Mouse (Mus musculus): Measurements from ENCODE around the gene Selenbp2.
A peak's percentile ranks its signal among the peaks of the same experiment; 100 is the strongest.
"Not testable (repeated sequence)": the region's sequence is repeated elsewhere in the genome, so short reads cannot be mapped to it uniquely, and the experiment has no call there.

Gene Selenbp2

DNA sequence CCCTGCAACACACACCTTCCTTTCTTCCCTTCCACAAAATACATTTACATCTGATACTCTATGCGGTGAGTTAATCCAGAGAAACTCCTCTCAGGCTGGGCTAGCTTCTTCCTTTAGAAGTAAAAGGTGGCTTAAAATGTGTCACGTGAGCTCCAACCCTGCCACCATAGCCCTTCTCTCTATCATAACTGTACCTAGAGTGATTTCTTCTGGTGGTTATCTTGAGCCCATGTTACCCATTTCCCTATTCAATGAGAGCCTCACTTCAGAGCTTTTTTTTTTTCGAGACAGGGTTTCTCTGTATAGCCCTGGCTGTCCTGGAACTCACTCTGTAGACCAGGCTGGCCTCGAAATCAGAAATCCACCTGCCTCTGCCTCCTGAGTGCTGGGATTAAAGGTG is 1.7 kb upstream of the Selenbp2 start:
- DNase-seq (ENCODE audit: low spot score), result not testable (repeated sequence)

- DNase-seq (ENCODE audit: low spot score), result not testable (repeated sequence)
Observed at GRCm38 (mm10) chr3:94693874-94694273, 518 bp downstream of the Selenbp2 start.

- DNase-seq (ENCODE audit: low spot score), result not testable (repeated sequence)
Observed at GRCm38 (mm10) chr3:94695591-94695990, 2.2 kb downstream of the Selenbp2 start.

DNA sequence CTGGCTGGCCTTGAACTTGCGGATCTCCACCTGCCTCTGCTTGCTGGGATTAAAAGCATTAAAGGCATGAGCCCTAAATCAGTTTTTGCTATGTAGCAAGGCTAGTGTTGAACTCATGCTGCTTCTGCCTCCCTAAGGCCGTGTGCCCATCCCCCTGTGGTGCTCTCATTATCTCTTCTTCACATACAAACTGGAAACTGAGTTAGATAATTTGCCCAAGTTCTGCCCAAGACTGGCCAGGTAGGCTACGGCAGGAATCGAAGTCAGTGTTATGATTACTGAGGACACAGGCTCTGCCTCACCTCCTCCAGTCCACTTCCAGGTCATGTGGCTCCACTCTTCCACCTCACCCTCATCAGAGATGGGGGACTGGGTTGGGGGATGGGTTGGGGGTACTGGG is 2.9 kb downstream of the Selenbp2 start:
- not testable (repeated sequence) for DNase-seq (ENCODE audit: low spot score)

DNA sequence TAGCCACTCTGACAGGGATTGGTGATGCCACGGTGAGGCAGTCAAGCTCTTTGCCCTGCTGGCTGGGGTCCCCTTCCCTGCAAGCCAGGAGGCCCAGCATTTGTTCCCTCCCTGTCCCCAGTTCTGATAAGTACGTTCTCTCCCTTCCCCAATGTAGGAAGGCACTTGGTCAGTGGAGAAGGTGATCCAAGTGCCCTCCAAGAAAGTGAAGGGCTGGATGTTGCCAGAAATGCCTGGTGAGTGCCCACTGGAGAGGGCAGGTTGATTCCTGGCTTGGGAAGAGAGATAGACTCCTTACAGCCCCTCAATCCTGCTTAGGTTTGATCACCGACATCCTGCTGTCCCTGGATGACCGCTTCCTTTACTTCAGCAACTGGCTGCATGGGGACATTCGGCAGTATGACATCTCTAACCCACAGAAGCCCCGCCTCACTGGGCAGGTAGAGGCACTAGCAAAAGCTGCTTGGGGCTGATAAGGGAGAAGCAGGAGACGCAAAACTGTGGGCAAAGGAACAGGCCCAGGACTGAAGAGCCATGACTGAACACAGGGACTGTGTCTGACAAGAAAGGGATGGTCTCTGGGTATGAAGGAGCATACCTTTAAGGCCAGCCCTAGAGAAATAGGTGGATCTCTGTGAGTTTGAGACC is 8.9 kb downstream of the Selenbp2 start:
- DNase-seq (ENCODE audit: low spot score), result not testable (repeated sequence)

DNA sequence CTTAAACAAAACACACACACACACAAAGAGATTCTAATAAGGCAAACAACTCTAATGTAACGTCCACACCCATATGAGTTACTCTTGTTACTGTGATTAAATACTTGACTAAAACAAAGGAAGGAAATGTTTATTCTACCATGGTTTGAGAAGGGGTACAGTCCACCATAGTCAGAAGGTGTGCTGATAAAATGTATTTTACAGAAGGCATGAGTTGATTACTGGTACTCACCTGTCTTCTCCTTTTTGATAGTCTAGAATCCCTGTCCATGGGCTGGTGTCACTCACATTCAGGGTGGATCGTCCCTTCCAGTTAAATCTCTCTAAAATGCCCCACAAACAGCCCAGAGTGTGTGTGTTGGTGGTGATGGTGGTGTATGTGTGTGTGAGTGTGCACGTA is 9.5 kb downstream of the Selenbp2 start:
- no peak for DNase-seq (ENCODE audit: low spot score)

DNA sequence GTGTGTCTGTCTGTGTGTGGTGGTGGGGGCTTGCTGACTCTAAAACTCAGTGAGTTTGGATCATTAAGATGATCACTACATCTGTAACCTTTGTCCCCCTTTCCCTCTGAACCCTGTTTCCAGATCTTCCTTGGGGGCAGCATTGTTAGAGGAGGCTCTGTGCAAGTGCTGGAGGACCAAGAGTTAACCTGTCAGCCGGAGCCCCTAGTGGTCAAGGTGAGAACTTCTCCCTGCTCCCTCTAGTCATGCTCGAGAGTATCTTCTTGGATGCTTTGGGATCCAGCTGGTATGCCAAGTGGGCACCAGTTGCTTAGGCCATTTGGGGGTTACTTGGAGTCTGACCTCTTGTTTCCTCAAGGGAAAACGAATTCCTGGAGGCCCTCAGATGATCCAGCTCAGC is 10.0 kb downstream of the Selenbp2 start:
- not testable (repeated sequence) for DNase-seq (ENCODE audit: low spot score)

DNA sequence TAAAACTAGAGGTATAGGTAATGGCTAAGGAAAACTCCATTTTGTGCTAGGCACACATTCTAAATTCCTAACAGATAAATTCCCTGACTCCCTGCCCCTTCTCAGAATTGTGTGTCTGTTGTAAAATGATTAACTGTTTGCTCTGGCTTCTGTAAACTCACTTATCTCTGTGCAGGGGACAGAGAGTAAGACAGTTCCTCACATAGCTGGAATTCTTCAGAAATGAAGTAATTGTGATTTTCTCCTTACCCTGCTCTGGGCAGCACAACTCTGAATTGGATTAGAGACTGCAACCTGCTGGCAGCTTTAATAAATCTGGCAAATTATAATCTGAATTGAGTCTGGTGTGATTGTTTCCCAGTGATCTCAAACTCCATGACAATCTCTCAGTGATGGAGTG is 17.2 kb downstream of the Selenbp2 start:
- not testable (repeated sequence) for DNase-seq (ENCODE audit: low spot score)

GRCm38 (mm10) chr3:94713424-94713823 is 20.1 kb downstream of the Selenbp2 start:
- DNase-seq (ENCODE audit: low spot score), result not testable (repeated sequence)

GRCm38 (mm10) chr3:94718253-94718652 is 24.9 kb downstream of the Selenbp2 start:
- peak; percentile 29 for DNase-seq (ENCODE audit: low spot score)

DNA sequence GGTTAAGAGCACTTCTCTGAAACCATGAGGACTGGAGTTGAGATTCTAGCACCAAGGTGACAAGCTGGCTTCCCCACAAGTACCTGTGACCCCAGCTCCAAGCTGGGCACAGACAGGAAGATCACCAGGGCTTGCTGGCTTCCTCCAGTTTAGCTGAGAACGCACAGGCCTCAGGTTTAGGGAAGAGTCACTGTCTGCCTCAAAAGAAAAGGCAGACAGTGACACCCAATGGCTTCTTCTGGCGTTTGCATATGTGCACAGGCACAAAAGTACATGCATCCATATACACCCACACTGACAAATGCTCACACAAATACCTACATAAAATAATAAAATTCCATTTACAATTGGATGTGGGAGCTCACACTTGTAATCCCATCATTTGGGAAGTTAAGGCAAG is 30.3 kb downstream of the Selenbp2 start:
- DNase-seq (ENCODE audit: low spot score), result not testable (repeated sequence)

DNA sequence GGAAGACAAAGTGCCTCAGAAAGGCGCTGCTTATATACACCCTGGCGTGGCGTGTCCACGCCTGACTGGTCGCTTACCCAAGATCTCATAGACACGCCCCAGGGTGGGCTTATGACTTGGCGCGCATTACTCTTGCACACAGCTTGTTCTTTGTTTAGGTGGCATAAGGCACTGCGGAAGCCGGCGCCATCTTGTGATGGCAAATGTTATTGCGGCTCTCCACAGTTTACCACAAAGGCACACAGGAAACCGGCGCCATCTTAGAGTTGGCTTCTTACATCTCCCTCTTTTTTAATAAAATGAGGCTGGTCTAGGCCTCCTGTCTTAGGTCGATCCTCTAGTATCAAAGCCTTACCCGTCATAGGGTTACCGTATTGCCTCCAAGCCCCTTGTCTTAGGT is 52.3 kb downstream of the Selenbp2 start:
- DNase-seq (ENCODE audit: low spot score), result no peak

Data from lung, postnatal 25 days (tissue).